Mouse (Mus musculus) hindbrain, embryonic 13.5 days (tissue): ENCODE measurements around the gene Kcnj12. TPM values are rescaled to one million over a fixed set of nuclear protein-coding genes. Genes with fewer than 3 reads are reported as not detected.
A peak's percentile ranks its signal among the peaks of the same experiment; 100 is the strongest.

Experiments
- ATAC-seq: fragments of 200-750 bp; cut with Nextera tagmentation; 2 replicates; pipeline ENCODE4 v1.8.0; 2017; ENCODE audit warnings: moderate TSS enrichment; ENCODE audit not compliant: low FRiP score
- H3K27ac ChIP-seq: fragments of 300-500 bp; sonication (generic); 2 replicates; pipeline ENCODE4 v1.5.1; 2015; ENCODE audit warnings: inconsistent platforms, mild to moderate bottlenecking, moderate library complexity
- H3K27me3 ChIP-seq: fragments of 300-500 bp; sonication (generic); 2 replicates; pipeline ENCODE4 v1.6.1; 2015; ENCODE audit warnings: mild to moderate bottlenecking, inconsistent platforms
- H3K36me3 ChIP-seq: fragments of 300-500 bp; sonication (generic); 2 replicates; pipeline ENCODE4 v1.6.1; 2015; ENCODE audit warnings: mild to moderate bottlenecking, inconsistent platforms
- H3K4me1 ChIP-seq: fragments of 300-500 bp; sonication (generic); replicated peaks from 2 replicates; pipeline ENCODE4 v1.6.1; 2015; ENCODE audit warnings: inconsistent platforms
- H3K4me2 ChIP-seq: fragments of 300-500 bp; sonication (generic); 2 replicates; pipeline ENCODE4 v1.6.1; 2015; ENCODE audit warnings: inconsistent platforms, mild to moderate bottlenecking, moderate library complexity
- H3K4me3 ChIP-seq: fragments of 300-500 bp; sonication (generic); 2 replicates; pipeline ENCODE4 v1.5.1; 2015; ENCODE audit warnings: mild to moderate bottlenecking, inconsistent platforms
- H3K9ac ChIP-seq: fragments of 300-500 bp; sonication (generic); 2 replicates; pipeline ENCODE4 v1.6.1; 2015; ENCODE audit warnings: mild to moderate bottlenecking, inconsistent platforms
- H3K9me3 ChIP-seq: fragments of 300-500 bp; sonication (generic); 2 replicates; pipeline ENCODE4 v1.6.1; 2016; ENCODE audit warnings: inconsistent platforms
- WGBS: fragments of 180-500 bp; shearing (Covaris S2); methylation state at CpG from one replicate; pipeline ENCODE4 v1.1.7; 2015; 5-methylcytosine and 5-hydroxymethylcytosine counted together
- polyA plus RNA-seq: library from polyadenylated mRNA; unstranded; fragments of >200 nt; fragmentation: Nextera tagmentation; extraction: Ambion mirVana; gene quantifications from 2 replicates; pipeline ENCODE4 v1.2.1, GENCODE M21; 2015

The Kcnj12 gene
- polyA plus RNA-seq, 1 experiment from 2014 or later: 3.8 TPM

DNA sequence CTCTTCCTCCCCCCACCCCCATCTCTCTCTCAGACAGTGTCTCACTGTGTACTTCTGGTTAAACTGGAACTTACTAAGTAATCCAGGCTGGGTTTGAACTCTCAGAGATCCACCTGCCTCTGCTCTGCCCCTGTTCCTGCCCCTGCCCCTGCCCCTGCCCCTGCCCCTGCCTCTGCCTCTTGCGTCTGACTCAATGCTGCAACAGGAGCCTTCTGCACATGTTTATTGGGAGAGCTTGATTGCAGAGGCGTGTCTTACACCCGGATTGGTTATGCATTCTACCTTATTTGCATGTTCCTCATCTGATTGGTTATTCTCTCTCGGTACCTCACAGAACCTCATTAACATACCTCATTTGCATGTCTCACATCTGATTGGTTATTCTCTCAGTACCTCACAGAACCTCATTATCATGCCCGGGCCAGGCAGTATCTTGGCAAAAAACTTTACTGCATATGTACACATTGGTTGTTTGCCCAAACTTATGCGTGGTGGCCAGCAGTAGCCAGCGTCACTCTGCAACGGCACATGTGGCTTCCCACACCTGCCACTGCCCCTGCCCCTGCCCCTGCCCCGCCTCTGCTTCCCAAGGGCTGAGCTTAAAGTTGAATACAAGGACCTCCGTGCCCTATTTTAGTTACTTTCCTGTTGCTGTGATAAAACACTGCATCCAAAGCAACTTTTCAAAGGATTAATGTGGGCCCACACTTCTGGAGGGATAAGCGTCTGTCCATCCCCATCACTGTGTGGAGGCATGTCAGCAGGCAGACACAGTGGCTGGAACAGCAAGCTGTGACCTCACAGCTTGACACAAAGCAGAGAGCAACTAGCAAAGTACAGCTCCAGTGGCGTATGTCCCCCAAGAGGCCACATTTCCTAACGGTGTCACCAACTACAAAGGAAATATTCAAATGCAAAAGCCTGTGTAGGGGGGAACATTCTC is 80.3 kb downstream of the Kcnj12 start:
- H3K9me3 ChIP-seq: no peaks in the 10 kb centered on the region
- no peak overlapping the region for H3K4me2 ChIP-seq
- no peak overlapping the region for H3K9ac ChIP-seq
- H3K27me3 ChIP-seq: peaks cover 14% of the 10 kb centered on the region; the same call in 1 of the 2 replicates
- H3K4me3 ChIP-seq: no peak overlapping the region
- no peak for ATAC-seq
- no peaks in the 10 kb centered on the region for H3K36me3 ChIP-seq
- WGBS: 50% methylated on average over 13 of the region's 13 CpGs
- H3K4me1 ChIP-seq: peaks cover 14% of the 10 kb centered on the region; the same call in 1 of the 2 replicates
- H3K27ac ChIP-seq: no peak overlapping the region

DNA sequence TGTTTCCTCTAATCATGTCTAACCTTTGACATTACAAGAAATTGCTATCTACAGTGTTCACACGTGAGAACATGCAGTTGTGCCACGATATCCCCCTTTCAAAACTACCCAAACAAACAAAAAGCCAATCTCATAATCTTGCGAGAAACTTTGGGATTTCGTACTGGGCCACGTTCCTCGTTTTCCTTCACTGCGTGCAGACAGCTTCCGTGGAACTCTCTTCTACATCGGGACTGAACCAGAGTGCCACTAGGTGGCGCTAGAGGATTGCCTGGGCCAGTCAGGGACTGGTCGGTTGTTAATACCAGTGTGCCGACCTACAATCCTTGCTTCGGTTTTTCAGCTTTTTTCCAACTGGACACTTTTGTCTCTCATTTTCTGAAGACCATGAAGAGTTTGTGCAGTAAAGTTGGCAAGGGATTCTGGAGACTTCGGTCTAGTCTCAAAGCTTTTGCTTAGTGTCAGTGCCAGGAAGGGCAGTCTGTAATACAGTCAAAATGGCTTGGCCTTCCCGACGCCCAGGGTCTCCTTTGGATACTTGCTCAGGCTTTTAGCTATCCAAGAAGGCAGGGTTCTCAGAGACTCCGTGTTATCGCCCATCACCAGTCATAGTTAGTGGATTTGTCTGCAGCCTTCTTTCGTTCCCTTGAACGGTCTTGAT is 82.0 kb downstream of the Kcnj12 start:
- Histone ChIP-seq H3K9me3 (no peaks in the 10 kb centered on the region), H3K4me2 (0 out of 2 replicates have a peak overlapping the region, but pooled peaks have one; percentile 6), H3K4me3 (no peak overlapping the region), H3K9ac (no peak overlapping the region), H3K36me3 (no peaks in the 10 kb centered on the region), H3K4me1 (peaks cover 14% of the 10 kb centered on the region; the same call in 1 of the 2 replicates), H3K27ac (no peak overlapping the region), H3K27me3 (peaks cover 14% of the 10 kb centered on the region; the same call in 1 of the 2 replicates)
- WGBS: 16% methylated on average over 20 of the region's 20 CpGs
- ATAC-seq: peak; percentile 86; the same call in 1 of the 2 replicates

DNA sequence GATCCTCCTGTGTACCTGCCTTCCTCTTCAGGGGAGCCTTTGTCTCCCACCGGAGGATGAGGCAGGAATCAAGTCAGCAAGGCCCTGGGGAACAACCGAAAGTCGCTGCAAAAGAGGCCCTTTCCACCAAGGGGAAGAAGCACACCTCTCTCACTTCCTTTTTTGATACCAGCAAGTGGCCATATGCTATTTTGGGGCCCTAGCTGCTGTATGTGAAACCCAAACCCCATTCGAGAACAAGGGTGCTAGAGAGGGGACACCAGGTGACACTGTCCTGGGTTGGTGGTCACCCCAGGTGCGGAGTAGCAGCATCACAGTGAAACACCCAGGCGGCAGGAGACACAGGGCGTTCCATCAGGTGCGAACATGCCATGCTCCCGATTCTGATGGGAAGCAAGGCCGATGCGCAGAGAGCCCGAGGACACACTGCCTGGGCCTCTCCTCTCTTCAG is 86.6 kb downstream of the Kcnj12 start:
- peaks cover 9% of the 10 kb centered on the region; the same call in 1 of the 2 replicates for H3K4me1 ChIP-seq
- H3K27me3 ChIP-seq: 0 out of 2 replicates have a peak, but pooled peaks cover 10% of the 10 kb centered on the region
- ATAC-seq: no peak
- WGBS: 91% methylated on average over 12 of the region's 12 CpGs
- no peak overlapping the region for H3K9ac ChIP-seq
- no peak overlapping the region for H3K4me3 ChIP-seq
- H3K27ac ChIP-seq: no peak overlapping the region
- H3K9me3 ChIP-seq: no peaks in the 10 kb centered on the region
- H3K4me2 ChIP-seq: no peak overlapping the region
- no peaks in the 10 kb centered on the region for H3K36me3 ChIP-seq

DNA sequence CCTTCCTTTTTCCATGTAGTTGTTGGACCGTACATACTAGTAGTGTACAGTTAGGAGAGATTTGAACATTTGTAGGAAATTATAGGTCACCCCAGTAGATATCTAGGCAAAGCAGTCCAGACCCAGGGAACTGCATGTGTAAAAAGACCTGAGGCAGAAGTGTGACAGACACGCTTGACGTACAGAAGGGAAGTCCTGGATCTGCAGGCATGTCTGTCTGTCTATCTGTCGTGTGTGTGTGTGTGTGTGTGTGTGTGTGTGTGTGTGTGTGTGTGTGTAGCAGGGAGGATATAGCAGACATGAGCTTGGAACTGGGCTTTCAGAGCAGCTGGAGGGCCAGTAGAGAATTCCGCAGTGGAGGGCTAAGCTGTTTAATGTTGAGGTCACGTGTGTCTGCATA is 87.3 kb downstream of the Kcnj12 start:
- H3K9me3 ChIP-seq: no peaks in the 10 kb centered on the region
- H3K4me1 ChIP-seq: peaks cover 2% of the 10 kb centered on the region; the same call in 1 of the 2 replicates
- 0 out of 2 replicates have a peak, but pooled peaks cover 9% of the 10 kb centered on the region for H3K27me3 ChIP-seq
- no peak overlapping the region for H3K27ac ChIP-seq
- no peak overlapping the region for H3K4me2 ChIP-seq
- no peaks in the 10 kb centered on the region for H3K36me3 ChIP-seq
- no peak overlapping the region for H3K9ac ChIP-seq
- ATAC-seq: no peak
- WGBS: 90% methylated on average over 6 of the region's 6 CpGs
- H3K4me3 ChIP-seq: no peak overlapping the region

DNA sequence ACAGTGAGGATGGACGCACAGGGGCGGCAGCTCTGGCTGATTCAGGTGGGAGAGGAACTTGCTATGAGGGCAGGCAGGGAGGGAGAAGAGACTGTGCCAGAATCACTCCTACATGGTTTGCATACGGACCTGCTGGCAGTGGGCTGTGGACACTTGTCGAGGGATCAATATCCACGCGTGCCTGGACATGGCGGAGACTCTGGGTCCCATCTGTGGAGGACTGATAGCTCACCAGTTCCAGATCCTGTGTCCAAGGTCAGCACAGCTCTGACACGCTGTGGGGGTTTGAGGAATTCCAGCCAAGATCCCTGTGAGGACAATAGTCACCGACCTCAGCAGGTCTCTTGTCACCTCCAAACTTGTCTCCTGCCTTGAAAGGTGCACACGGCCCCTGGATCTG is 87.7 kb downstream of the Kcnj12 start:
- ATAC-seq: no peak
- Histone ChIP-seq H3K27me3 (0 out of 2 replicates have a peak, but pooled peaks cover 5% of the 10 kb centered on the region), H3K4me1 (no peaks in the 10 kb centered on the region; the same call in 1 of the 2 replicates), H3K9me3 (no peaks in the 10 kb centered on the region), H3K9ac (no peak overlapping the region; the same call in 1 of the 2 replicates), H3K4me3 (no peak overlapping the region), H3K36me3 (no peaks in the 10 kb centered on the region), H3K4me2 (no peak overlapping the region), H3K27ac (no peak overlapping the region)
- WGBS: 83% methylated on average over 10 of the region's 10 CpGs

DNA sequence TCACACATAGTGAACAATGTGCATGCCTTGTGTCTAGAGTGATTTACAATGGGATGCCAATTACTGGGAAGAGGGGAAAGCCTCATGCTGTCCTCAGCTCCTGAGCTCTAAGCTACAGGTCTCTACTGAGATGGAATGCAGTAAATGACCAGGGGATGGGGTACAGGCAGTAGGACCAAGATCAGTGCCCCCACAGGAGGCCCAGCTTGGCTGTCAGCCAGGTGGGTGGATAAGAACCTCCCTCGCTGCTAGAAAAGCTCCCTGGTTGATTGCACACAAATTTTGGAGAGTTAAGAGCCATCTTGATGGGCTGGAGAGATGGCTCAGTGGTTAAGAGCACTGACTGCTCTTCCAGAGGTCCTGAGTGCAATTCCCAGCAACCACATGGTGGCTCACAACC is 88.6 kb downstream of the Kcnj12 start:
- no peaks in the 10 kb centered on the region for H3K36me3 ChIP-seq
- WGBS: 44% methylated on average over 1 of the region's 1 CpGs
- no peak overlapping the region for H3K9ac ChIP-seq
- no peaks in the 10 kb centered on the region for H3K9me3 ChIP-seq
- H3K4me2 ChIP-seq: no peak overlapping the region
- 0 out of 2 replicates have a peak, but pooled peaks cover 1% of the 10 kb centered on the region for H3K27me3 ChIP-seq
- no peak overlapping the region for H3K4me3 ChIP-seq
- H3K27ac ChIP-seq: no peak overlapping the region
- no peak for ATAC-seq
- no peaks in the 10 kb centered on the region; the same call in 1 of the 2 replicates for H3K4me1 ChIP-seq

DNA sequence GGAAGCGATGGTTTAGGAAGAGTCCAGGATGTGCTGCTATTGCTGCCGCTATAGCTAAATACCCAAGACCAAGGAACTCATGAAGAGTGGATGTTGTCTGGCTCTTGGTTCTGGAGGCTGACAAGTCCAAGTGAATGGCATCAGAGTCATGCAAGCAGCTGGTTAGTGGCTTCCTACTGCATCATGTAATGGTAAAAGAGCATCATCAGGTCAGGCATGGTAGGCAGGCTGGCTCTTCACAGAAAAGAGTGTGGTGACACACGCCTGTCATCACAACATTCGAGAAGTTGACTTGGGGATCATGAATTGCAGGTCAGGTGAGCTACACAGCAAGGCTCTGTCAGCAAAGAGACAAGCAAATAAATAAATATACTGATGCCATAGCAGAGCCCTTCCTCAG is 89.1 kb downstream of the Kcnj12 start:
- ATAC-seq: no peak
- Histone ChIP-seq H3K4me3 (no peak overlapping the region), H3K9me3 (no peaks in the 10 kb centered on the region), H3K9ac (no peak overlapping the region), H3K36me3 (no peaks in the 10 kb centered on the region), H3K27ac (no peak overlapping the region), H3K27me3 (no peaks in the 10 kb centered on the region), H3K4me2 (no peak overlapping the region), H3K4me1 (no peaks in the 10 kb centered on the region; the same call in 1 of the 2 replicates)
- WGBS: 92% methylated on average over 4 of the region's 4 CpGs

DNA sequence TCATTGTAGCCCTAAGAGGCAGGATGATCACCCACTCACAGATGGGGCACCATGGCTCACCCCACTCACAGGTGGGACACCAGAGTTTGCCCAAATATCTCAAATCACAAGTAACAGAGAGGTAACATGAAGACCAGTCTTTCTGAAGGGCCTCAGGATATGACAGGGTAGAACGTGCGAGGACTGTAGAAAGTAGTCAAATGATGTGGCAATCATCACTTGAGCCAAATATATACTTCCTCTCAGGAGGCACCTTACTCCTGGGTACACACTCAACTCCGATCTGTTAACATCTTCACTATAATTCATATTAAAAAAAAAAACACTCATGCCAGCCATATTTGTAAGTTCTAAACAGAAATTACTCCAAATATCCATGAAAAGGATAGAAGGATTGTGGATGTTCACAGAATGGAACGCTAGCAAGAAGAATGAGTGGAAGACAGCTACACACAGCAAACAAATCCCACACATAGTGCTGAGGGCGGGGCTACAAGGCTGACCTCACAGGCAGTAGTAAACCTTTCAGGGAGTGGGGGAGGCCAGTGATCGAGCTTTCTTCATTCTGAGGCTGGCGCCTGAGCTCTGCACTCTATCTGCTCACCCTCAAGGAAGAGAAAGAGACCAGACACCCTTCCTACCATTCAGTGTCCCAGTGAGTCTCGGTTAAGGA is 90.1 kb downstream of the Kcnj12 start:
- Histone ChIP-seq H3K27ac (no peak overlapping the region), H3K4me2 (no peak overlapping the region), H3K27me3 (no peaks in the 10 kb centered on the region), H3K4me3 (no peak overlapping the region), H3K9ac (no peak overlapping the region), H3K9me3 (no peaks in the 10 kb centered on the region), H3K36me3 (no peaks in the 10 kb centered on the region), H3K4me1 (no peaks in the 10 kb centered on the region; the same call in 1 of the 2 replicates)
- WGBS: 86% methylated on average over 8 of the region's 8 CpGs
- ATAC-seq: no peak

DNA sequence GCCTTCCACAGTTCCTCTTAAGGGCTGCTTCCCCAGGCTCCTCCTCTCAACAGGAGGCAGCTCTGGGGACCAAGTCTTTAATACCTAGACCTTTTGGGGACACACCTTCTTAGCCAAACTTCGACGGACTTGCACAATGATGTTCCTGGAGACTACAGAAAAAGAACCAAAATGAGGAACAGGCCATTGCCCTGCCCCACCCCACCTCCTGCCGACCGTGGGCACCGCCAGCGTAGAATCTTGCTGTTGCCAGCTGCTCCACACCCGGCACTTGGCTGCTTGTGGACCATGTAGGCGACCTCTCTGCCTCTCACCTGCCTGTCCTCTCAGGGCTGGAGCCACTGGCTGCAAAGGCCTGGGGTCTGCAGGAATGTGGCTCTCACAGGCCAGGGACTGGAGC is 93.9 kb downstream of the Kcnj12 start:
- Histone ChIP-seq H3K4me2 (no peak overlapping the region), H3K4me1 (no peaks in the 10 kb centered on the region), H3K36me3 (no peaks in the 10 kb centered on the region), H3K27me3 (no peaks in the 10 kb centered on the region), H3K4me3 (no peak overlapping the region), H3K9ac (no peak overlapping the region), H3K27ac (no peak overlapping the region), H3K9me3 (no peaks in the 10 kb centered on the region)
- 67% methylated on average over 8 of the region's 8 CpGs for WGBS
- no peak for ATAC-seq

DNA sequence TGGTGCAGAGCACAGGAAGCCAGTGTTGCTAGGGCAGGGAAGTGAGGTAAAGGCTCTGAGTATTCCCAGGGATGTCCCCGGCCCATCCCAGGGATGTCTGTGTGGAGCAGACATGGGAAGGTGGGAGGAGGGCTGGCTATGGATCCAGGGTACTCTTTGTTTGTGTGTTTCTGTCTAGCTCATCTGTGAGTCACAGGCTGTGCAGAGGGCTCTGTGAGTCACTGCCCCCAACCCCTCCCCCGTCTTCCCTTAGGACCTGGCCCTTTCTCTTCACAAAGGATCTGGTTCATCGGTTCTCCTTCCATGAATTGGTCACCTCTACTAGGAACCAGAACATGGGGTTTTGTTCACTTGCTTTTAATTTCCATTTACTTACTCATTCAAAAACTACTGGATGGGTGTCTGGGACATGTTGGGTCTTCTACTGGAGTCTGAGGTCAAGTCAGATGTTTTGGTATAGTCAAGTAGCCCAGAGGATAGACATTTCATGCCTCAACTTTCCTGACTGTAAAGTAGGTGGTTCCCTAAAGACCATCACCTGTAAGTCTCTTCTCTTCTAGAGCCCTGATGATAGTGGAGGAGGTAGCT is 97.7 kb downstream of the Kcnj12 start:
- 84% methylated on average over 3 of the region's 3 CpGs for WGBS
- H3K9me3 ChIP-seq: no peaks in the 10 kb centered on the region
- H3K4me3 ChIP-seq: no peak overlapping the region
- no peak overlapping the region for H3K4me2 ChIP-seq
- no peaks in the 10 kb centered on the region for H3K4me1 ChIP-seq
- no peak overlapping the region for H3K9ac ChIP-seq
- no peak for ATAC-seq
- no peaks in the 10 kb centered on the region for H3K36me3 ChIP-seq
- H3K27ac ChIP-seq: no peak overlapping the region
- no peaks in the 10 kb centered on the region for H3K27me3 ChIP-seq
